Mouse (Mus musculus) CD4-positive, CD25-positive, alpha-beta regulatory T cell, adult 4 months (primary cell): ENCODE data around the gene Abcg5. TPM values are rescaled to one million over a fixed set of nuclear protein-coding genes. Genes with fewer than 3 reads are reported as not detected.

Experiments
- ATAC-seq: one replicate; pipeline ENCODE4 v1.8.0; 2017
- polyA plus RNA-seq, 2 experiments: library from polyadenylated mRNA; unstranded; fragments of 100-300 nt; shearing (Covaris generic); gene quantifications; one replicate each; pipeline ENCODE4 v1.2.1; 2017

Abcg5 gene
- polyA plus RNA-seq, 2 experiments from 2014 or later: not detected

- ATAC-seq: no peak
Observed at GRCm38 (mm10) chr17:84642324-84642723, 40.5 kb downstream of the Abcg5 start.

- no peak for ATAC-seq
Observed at GRCm38 (mm10) chr17:84641893-84642292, 40.9 kb downstream of the Abcg5 start.

GRCm38 (mm10) chr17:84639796-84640378 lies 42.9 kb downstream of the Abcg5 start:
- no peak for ATAC-seq

GRCm38 (mm10) chr17:84637971-84638370 lies 44.8 kb downstream of the Abcg5 start:
- no peak for ATAC-seq

GRCm38 (mm10) chr17:84636328-84636727 lies 46.5 kb downstream of the Abcg5 start:
- no peak for ATAC-seq

- peak; percentile 95 for ATAC-seq
Observed at GRCm38 (mm10) chr17:84633443-84633842, 49.4 kb downstream of the Abcg5 start.

- ATAC-seq: no peak
Observed at GRCm38 (mm10) chr17:84631836-84632235, 51.0 kb downstream of the Abcg5 start.

GRCm38 (mm10) chr17:84628611-84629010 lies 54.2 kb downstream of the Abcg5 start:
- ATAC-seq: no peak

GRCm38 (mm10) chr17:84627721-84628120 lies 55.1 kb downstream of the Abcg5 start:
- ATAC-seq: no peak

GRCm38 (mm10) chr17:84626857-84627305 lies 55.9 kb downstream of the Abcg5 start:
- ATAC-seq: no peak

GRCm38 (mm10) chr17:84626276-84626856 lies 56.4 kb downstream of the Abcg5 start, which contains the start of gene Dync2li1:
Gene Dync2li1, plus strand, starts transcription at chr17:84626496.
- peak; percentile 100 for ATAC-seq

GRCm38 (mm10) chr17:84622873-84623272 lies 59.9 kb downstream of the Abcg5 start:
- no peak for ATAC-seq

- ATAC-seq: no peak
Observed at GRCm38 (mm10) chr17:84622028-84622427, 60.8 kb downstream of the Abcg5 start.

- ATAC-seq: no peak
Observed at GRCm38 (mm10) chr17:84621209-84621608, 61.6 kb downstream of the Abcg5 start.

- no peak for ATAC-seq
Observed at GRCm38 (mm10) chr17:84620610-84621009, 62.2 kb downstream of the Abcg5 start.

- no peak for ATAC-seq
Observed at GRCm38 (mm10) chr17:84620076-84620475, 62.7 kb downstream of the Abcg5 start.

GRCm38 (mm10) chr17:84619112-84619511 lies 63.7 kb downstream of the Abcg5 start:
- no peak for ATAC-seq

GRCm38 (mm10) chr17:84617953-84618352 lies 64.9 kb downstream of the Abcg5 start:
- ATAC-seq: no peak

- ATAC-seq: no peak
Observed at GRCm38 (mm10) chr17:84616526-84617074, 66.2 kb downstream of the Abcg5 start.

GRCm38 (mm10) chr17:84615811-84616210 lies 67.0 kb downstream of the Abcg5 start:
- ATAC-seq: no peak

- no peak for ATAC-seq
Observed at GRCm38 (mm10) chr17:84611971-84612370, 70.8 kb downstream of the Abcg5 start.

GRCm38 (mm10) chr17:84611500-84611899 lies 71.3 kb downstream of the Abcg5 start:
- no peak for ATAC-seq

GRCm38 (mm10) chr17:84608606-84609005 lies 74.2 kb downstream of the Abcg5 start:
- no peak for ATAC-seq
